Mouse (Mus musculus) midbrain, embryonic 10.5 days (tissue): Measurements from ENCODE around the gene Marc2. TPM values are rescaled to one million over a fixed set of nuclear protein-coding genes. Genes with fewer than 3 reads are reported as not detected.

Experiments used
- DNase-seq: peaks from one replicate; pipeline ENCODE4 v3.0.0-alpha.2; 2017; ENCODE audit warnings: low spot score
- H3K27ac ChIP-seq: fragments of 300-500 bp; sonication (generic); replicated peaks from 2 replicates; pipeline ENCODE4 v1.5.1; 2016; ENCODE audit warnings: mild to moderate bottlenecking
- H3K27me3 ChIP-seq: fragments of 300-500 bp; sonication (generic); 2 replicates; pipeline ENCODE4 v1.6.1; 2016; ENCODE audit warnings: low read depth, mild to moderate bottlenecking; ENCODE audit not compliant: poor library complexity, severe bottlenecking
- H3K36me3 ChIP-seq: fragments of 300-500 bp; sonication (generic); 2 replicates; pipeline ENCODE4 v1.6.1; 2016; ENCODE audit warnings: mild to moderate bottlenecking, moderate library complexity
- H3K4me1 ChIP-seq: fragments of 300-500 bp; sonication (generic); 2 replicates; pipeline ENCODE4 v1.6.1; 2016
- H3K4me3 ChIP-seq: fragments of 300-500 bp; sonication (generic); 2 replicates; pipeline ENCODE4 v1.5.1; 2016; ENCODE audit warnings: mild to moderate bottlenecking, moderate library complexity
- H3K9me3 ChIP-seq: fragments of 300-500 bp; sonication (generic); replicated peaks from 2 replicates; pipeline ENCODE4 v1.6.1; 2016; ENCODE audit warnings: mild to moderate bottlenecking
- WGBS: fragments of 180-500 bp; shearing (Covaris S2); methylation state at CpG from one replicate; pipeline ENCODE4 v1.1.7; 2016; 5-methylcytosine and 5-hydroxymethylcytosine counted together
- polyA plus RNA-seq: library from polyadenylated mRNA; unstranded; fragments of >200 nt; fragmentation: Nextera tagmentation; extraction: Ambion mirVana; gene quantifications from 2 replicates; pipeline ENCODE4 v1.2.1, GENCODE M21; 2016

Gene Marc2
- polyA plus RNA-seq, 1 experiment from 2014 or later, result 85.7 TPM

DNA sequence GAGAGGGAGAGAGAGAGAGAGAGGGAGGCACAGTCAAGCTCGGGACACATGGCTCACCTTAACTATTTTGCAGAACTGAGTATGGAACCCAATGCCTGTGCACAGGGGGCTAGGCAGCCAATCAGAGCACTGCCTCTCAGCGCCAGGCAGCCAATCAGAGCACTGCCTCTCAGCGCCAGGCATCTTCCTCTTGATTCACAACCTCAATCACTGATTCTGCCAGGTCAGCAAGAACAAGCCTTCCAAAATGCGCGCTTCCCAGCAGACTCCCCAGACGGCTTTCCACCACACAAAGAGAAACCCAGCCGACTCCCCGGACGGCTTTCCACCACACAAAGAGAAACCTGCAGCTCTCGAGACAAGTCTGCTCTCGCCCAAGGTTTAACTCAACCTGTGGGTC is 23.6 kb downstream of the Marc2 start:
- H3K36me3 ChIP-seq, result peaks cover 29% of the 10 kb centered on the region
- H3K4me3 ChIP-seq, result peak overlapping the region; percentile 33
- H3K4me1 ChIP-seq, result peaks cover 25% of the 10 kb centered on the region
- H3K27ac ChIP-seq, result no peak overlapping the region
- DNase-seq, result no peak
- 18% methylated on average over 11 of the region's 11 CpGs for WGBS
- H3K27me3 ChIP-seq, result peaks cover 9% of the 10 kb centered on the region; the same call in 1 of the 2 replicates
- no peaks in the 10 kb centered on the region for H3K9me3 ChIP-seq

- no peaks in the 10 kb centered on the region for H3K9me3 ChIP-seq
- peaks cover 2% of the 10 kb centered on the region; the same call in 1 of the 2 replicates for H3K27me3 ChIP-seq
- peaks cover 4% of the 10 kb centered on the region; the same call in 1 of the 2 replicates for H3K4me1 ChIP-seq
- no peak overlapping the region for H3K27ac ChIP-seq
- H3K36me3 ChIP-seq, result peaks cover 34% of the 10 kb centered on the region
- H3K4me3 ChIP-seq, result no peak overlapping the region
- 83% methylated on average over 6 of the region's 6 CpGs for WGBS
- DNase-seq, result no peak
Measured at GRCm38 (mm10) chr1:184817768-184818167, 28.5 kb downstream of the Marc2 start.

GRCm38 (mm10) chr1:184811716-184812250 is 34.5 kb downstream of the Marc2 start:
- Histone ChIP-seq H3K4me1 (peaks cover 13% of the 10 kb centered on the region), H3K9me3 (no peaks in the 10 kb centered on the region), H3K36me3 (0 out of 2 replicates have a peak, but pooled peaks cover 3% of the 10 kb centered on the region), H3K4me3 (no peak overlapping the region), H3K27me3 (peaks cover 52% of the 10 kb centered on the region), H3K27ac (no peak overlapping the region)
- WGBS, result 81% methylated on average over 8 of the region's 8 CpGs
- no peak for DNase-seq

- H3K27ac ChIP-seq, result 0 out of 2 replicates have a peak within 1 kb of the TSS, but pooled peaks have one; percentile 28
- peaks cover 52% of the 10 kb centered on the region for H3K27me3 ChIP-seq
- peak; percentile 35 for DNase-seq
- peak within 1 kb of the TSS; percentile 55 for H3K4me3 ChIP-seq
- H3K36me3 ChIP-seq, result 0 out of 2 replicates have a peak, but pooled peaks cover 3% of the 10 kb centered on the region
- 6% methylated on average over 50 of the region's 52 CpGs for WGBS
- no peaks in the 10 kb centered on the region for H3K9me3 ChIP-seq
- peaks cover 13% of the 10 kb centered on the region for H3K4me1 ChIP-seq
Measured at GRCm38 (mm10) chr1:184810780-184811575, 35.3 kb downstream of the Marc2 start, which contains the start of gene Marc1. TSS of gene Marc1 (minus strand) at chr1:184811313.

- 81% methylated on average over 6 of the region's 6 CpGs for WGBS
- no peak for DNase-seq
- Histone ChIP-seq H3K27ac (no peak overlapping the region), H3K4me3 (no peak overlapping the region), H3K27me3 (peaks cover 52% of the 10 kb centered on the region), H3K9me3 (no peaks in the 10 kb centered on the region), H3K36me3 (0 out of 2 replicates have a peak, but pooled peaks cover 3% of the 10 kb centered on the region), H3K4me1 (peaks cover 13% of the 10 kb centered on the region)
Measured at GRCm38 (mm10) chr1:184809578-184810001, 36.7 kb downstream of the Marc2 start.

DNA sequence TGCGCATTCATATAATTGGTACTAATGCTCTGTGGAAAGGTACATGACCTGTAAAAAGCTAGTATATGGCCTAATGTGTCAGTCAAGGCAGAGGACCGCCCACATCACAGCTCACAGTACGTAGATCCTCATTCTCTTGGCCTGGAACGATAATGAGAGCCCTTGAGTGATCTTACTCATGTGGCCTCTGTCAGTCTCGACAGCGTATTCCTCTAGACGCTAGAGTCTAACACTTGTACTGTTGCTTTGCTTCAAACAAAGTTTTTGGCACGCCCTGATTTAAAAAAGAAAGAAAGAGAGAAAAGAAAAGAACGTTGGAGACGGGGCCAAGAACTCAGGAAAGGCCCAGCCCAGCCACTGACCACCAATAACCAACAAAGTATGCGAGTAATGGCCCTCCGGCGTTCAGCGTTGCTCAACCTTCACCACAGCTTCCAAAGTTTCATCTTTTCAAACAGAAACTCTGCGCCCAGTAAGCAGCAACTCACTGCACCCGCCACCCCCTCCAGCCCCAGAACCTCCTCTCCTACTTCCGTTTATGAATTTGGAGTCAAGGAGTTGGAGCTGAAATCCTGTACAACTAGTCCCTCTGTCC is 37.7 kb downstream of the Marc2 start:
- Histone ChIP-seq H3K4me1 (peaks cover 13% of the 10 kb centered on the region), H3K27ac (no peak overlapping the region), H3K9me3 (no peaks in the 10 kb centered on the region), H3K36me3 (0 out of 2 replicates have a peak, but pooled peaks cover 3% of the 10 kb centered on the region), H3K27me3 (peaks cover 52% of the 10 kb centered on the region), H3K4me3 (no peak overlapping the region)
- no peak for DNase-seq
- WGBS, result 92% methylated on average over 17 of the region's 17 CpGs

- Histone ChIP-seq H3K27ac (no peak overlapping the region), H3K9me3 (no peaks in the 10 kb centered on the region), H3K4me3 (no peak overlapping the region), H3K36me3 (0 out of 2 replicates have a peak, but pooled peaks cover under 1% of the 10 kb centered on the region), H3K27me3 (peaks cover 50% of the 10 kb centered on the region), H3K4me1 (peaks cover 13% of the 10 kb centered on the region)
- no peak for DNase-seq
- WGBS, result 76% methylated on average over 15 of the region's 15 CpGs
Measured at GRCm38 (mm10) chr1:184807627-184808417, 38.4 kb downstream of the Marc2 start.

DNA sequence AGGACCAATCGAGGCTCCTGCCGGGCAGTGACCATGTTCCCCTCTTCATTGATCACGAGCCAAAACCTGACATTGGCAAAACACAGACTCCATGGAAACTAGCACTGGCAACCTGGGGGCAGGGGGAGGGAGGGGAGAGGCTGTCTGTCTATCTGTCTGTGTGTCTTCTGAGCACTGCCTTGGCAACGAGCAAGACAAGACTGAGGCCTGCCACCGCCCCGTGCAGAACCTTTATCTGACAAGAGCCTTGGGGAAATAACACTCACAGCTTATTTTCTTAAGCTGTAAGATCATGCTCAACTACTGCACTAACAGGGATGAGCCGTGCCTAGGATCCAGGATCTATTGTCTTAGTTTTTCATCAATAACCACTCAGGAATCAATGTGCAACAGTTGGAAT is 39.1 kb downstream of the Marc2 start:
- peaks cover 13% of the 10 kb centered on the region for H3K4me1 ChIP-seq
- H3K27me3 ChIP-seq, result peaks cover 43% of the 10 kb centered on the region
- H3K27ac ChIP-seq, result no peak overlapping the region
- H3K4me3 ChIP-seq, result no peak overlapping the region
- 83% methylated on average over 7 of the region's 7 CpGs for WGBS
- DNase-seq, result no peak
- no peaks in the 10 kb centered on the region for H3K9me3 ChIP-seq
- no peaks in the 10 kb centered on the region for H3K36me3 ChIP-seq

GRCm38 (mm10) chr1:184805749-184806148 is 40.5 kb downstream of the Marc2 start:
- no peak for DNase-seq
- Histone ChIP-seq H3K27ac (no peak overlapping the region), H3K4me3 (no peak overlapping the region), H3K36me3 (no peaks in the 10 kb centered on the region), H3K4me1 (peaks cover 6% of the 10 kb centered on the region), H3K9me3 (no peaks in the 10 kb centered on the region), H3K27me3 (peaks cover 29% of the 10 kb centered on the region)
- 96% methylated on average over 4 of the region's 4 CpGs for WGBS

DNA sequence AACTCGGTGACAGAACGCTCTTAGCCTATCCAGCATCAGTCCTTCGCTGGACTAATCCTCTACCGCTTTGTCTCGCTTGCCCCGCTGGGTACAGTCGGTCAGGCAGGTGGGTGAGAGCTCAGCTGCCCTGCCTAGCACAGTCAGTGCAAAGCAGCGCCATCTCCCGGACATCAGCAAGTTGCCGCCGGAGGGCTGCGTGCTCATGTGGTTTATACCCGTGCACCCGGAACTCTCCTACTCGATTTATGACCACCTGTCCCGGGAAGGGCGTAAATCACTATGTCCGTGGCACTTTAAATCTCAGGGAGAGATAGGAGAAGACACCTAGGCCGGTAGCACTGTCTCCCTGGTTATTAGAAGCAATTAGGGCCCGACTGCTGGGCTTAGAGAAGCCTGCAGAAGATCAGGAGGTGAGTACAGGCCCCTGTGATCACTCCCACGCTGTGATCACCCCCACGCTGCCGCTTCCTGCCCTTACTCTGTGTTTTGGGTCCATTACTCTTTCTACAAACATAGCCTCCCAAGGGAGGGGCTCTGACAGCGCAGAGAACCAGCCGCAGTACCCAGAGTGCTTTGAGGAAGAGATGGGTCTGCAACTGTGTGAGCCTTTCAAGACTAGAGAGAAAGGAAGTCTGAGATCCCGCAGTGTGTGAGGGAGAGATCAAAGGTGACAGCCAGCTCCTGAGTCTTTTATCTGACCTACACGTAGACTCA is 52.9 kb downstream of the Marc2 start:
- Histone ChIP-seq H3K4me3 (no peak overlapping the region), H3K4me1 (peaks cover 7% of the 10 kb centered on the region), H3K27me3 (no peaks in the 10 kb centered on the region), H3K9me3 (no peaks in the 10 kb centered on the region), H3K27ac (no peak overlapping the region), H3K36me3 (no peaks in the 10 kb centered on the region)
- 21% methylated on average over 27 of the region's 27 CpGs for WGBS
- DNase-seq, result peak; percentile 60

DNA sequence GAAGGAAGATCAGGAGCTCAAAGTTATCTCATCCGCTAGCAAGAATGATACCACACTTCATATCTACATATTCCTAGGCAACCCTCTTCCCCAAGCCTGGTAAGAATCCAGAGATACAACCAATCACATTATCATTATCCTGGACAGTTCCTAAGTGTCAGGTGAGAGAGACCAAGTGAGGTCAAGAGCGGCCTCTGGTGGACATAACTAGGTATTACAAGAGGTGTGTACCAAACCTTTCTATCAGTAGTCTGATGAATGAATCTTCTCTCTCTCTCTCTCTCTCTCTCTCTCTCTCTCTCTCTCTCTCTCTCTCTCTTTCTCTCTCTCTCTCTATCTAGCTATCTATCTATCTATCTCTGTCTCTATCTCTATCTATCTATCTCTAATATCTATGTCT is 55.1 kb downstream of the Marc2 start:
- Histone ChIP-seq H3K27me3 (no peaks in the 10 kb centered on the region), H3K4me1 (peaks cover 7% of the 10 kb centered on the region), H3K27ac (no peak overlapping the region), H3K9me3 (no peaks in the 10 kb centered on the region), H3K4me3 (no peak overlapping the region), H3K36me3 (no peaks in the 10 kb centered on the region)
- DNase-seq, result no peak
- 4% methylated on average over 2 of the region's 2 CpGs for WGBS
